Mouse (Mus musculus) ES-E14 (cell line): ENCODE measurements at regions not wholly inside any gene's neighbourhood (a gene's known extent, or its start where the extent isn't known, plus 50 kb on each side); places are given as distances from the start of the nearest gene placed in this dataset.

ENCODE experiments used
- DNase-seq: peaks from one replicate; pipeline ENCODE4 v3.0.0-alpha.2; 2013; ENCODE audit warnings: low read depth, low spot score
- H3K27ac ChIP-seq: 2 replicates; pipeline ENCODE4 v1.5.1; 2012; ENCODE audit warnings: low read depth, mild to moderate bottlenecking, low read length, moderate library complexity, mixed read lengths; ENCODE audit not compliant: poor library complexity, insufficient read depth, severe bottlenecking
- H3K36me3 ChIP-seq: 2 replicates; pipeline ENCODE4 v1.6.1; 2012; ENCODE audit warnings: mild to moderate bottlenecking, low read length, moderate library complexity, mixed read lengths; ENCODE audit not compliant: control insufficient read depth, poor library complexity, insufficient read depth, severe bottlenecking
- H3K4me1 ChIP-seq, 2 experiments: fragments of 150-350 bp in 1 of 2; sonication (generic) in 1 of 2; 2 replicates each; pipeline ENCODE4 v1.6.1; 2012; ENCODE audit warnings: low read length in 2 of 2, mild to moderate bottlenecking in 1 of 2, mixed read lengths in 1 of 2; ENCODE audit not compliant: control insufficient read depth in 2 of 2, insufficient read depth in 2 of 2, poor library complexity in 1 of 2
- H3K4me3 ChIP-seq, 2 experiments: fragments of 150-350 bp in 1 of 2; sonication (generic) in 1 of 2; 2 replicates each; pipeline ENCODE4 v1.5.1; 2012; ENCODE audit warnings: low read length in 2 of 2, low read depth in 1 of 2, mild to moderate bottlenecking in 1 of 2, mixed read lengths in 1 of 2; ENCODE audit not compliant: insufficient read depth in 1 of 2, poor library complexity in 1 of 2, severe bottlenecking in 1 of 2
- H3K9ac ChIP-seq: 2 replicates; pipeline ENCODE4 v1.6.1; 2012; ENCODE audit warnings: low read depth, mild to moderate bottlenecking, low read length, mixed read lengths; ENCODE audit not compliant: poor library complexity, insufficient read depth, severe bottlenecking
- H3K9me3 ChIP-seq: fragments of 150-350 bp; sonication (generic); 2 replicates; pipeline ENCODE4 v1.6.1; 2012; ENCODE audit warnings: low read depth, mild to moderate bottlenecking, low read length; ENCODE audit not compliant: control insufficient read depth, insufficient read depth
- CHD2 ChIP-seq: IDR thresholded peaks from 2 replicates; pipeline ENCODE4 v1.6.1; 2014; ENCODE audit warnings: mild to moderate bottlenecking, low read depth, low read length, inconsistent platforms
- HCFC1 ChIP-seq: IDR thresholded peaks from 2 replicates; pipeline ENCODE4 v1.6.1; 2012; ENCODE audit warnings: low read length, inconsistent platforms, borderline replicate concordance; ENCODE audit not compliant: insufficient read depth
- MAFK ChIP-seq: IDR thresholded peaks from 2 replicates; pipeline ENCODE4 v1.6.1; 2014; ENCODE audit warnings: mild to moderate bottlenecking, low read depth, low read length, inconsistent platforms; ENCODE audit not compliant: insufficient read depth
- ZC3H11A ChIP-seq: IDR thresholded peaks from 2 replicates; pipeline ENCODE4 v1.6.1; 2012; ENCODE audit warnings: low read depth, mild to moderate bottlenecking, inconsistent platforms, low read length, borderline replicate concordance
- ZNF384 ChIP-seq: IDR thresholded peaks from 2 replicates; pipeline ENCODE4 v1.6.1; 2012; ENCODE audit warnings: low read depth, low read length, inconsistent platforms
- in situ Hi-C, 2 experiments: fragments of 600-800 bp; cut with MboI; formaldehyde crosslinking; loops; one replicate each; pipeline ENCODE4 v1.15.1; 2025; ENCODE audit warnings: low sequenced_read_pairs in 2 of 2, inconsistent platforms in 1 of 2; ENCODE audit not compliant: unreplicated experiment in 2 of 2

DNA sequence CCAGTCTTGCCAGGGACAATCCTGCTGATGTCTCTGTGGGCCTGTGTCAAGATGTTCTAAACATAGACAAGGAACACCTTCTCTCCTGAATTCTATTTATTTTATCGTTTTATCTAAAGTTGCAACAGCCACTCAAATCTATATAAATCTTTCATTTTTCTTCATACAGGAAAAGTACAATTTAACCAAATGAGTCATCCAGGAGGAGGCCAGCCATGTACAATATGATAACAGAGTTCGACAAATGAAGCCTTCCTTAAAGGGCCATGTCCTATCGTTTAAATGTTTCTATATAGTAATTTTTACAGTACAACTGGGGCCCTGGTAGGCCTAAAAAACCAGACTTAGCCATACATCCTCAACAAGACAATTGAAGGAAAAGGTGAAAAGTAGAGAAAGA, 154.8 kb downstream of the Thbs2 start:
- H3K4me3 ChIP-seq = no peak overlapping the region
- H3K9me3 ChIP-seq = no peaks in the 10 kb centered on the region
- no peaks in the 10 kb centered on the region for H3K36me3 ChIP-seq
- no peak for TF ChIP-seq ZNF384
- TF ChIP-seq HCFC1 = no peak
- no peak for TF ChIP-seq MAFK
- TF ChIP-seq CHD2 = no peak
- no peak for TF ChIP-seq ZC3H11A
- no peak overlapping the region for H3K9ac ChIP-seq
- no peak for DNase-seq
- H3K27ac ChIP-seq = no peak overlapping the region
- in situ Hi-C loops = loop anchor here in 1 of 2 experiments (10.0 kb wide), 1 partner anchor 366 kb away; no protein-coding TSS in a partner anchor
- no peaks in the 10 kb centered on the region for H3K4me1 ChIP-seq

DNA sequence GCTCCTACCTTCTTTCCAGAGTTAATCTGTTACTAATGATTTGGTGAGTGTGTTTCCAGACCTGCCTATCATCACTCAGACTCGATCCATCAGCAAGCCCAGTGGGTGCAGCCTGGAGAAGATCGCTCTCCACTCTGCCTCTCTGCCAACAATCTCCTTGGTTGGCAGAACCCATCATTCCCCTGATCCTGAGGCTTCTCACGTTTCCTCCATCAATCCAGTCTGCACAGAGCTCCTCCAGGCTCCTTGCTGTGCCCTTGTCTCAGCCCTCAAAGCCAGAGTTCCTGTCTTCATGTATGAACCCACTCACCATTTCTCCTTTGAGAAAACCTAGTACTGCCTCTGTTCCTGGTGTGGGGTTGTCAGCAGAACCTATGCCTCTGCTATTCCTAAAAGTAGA, 155.5 kb downstream of the Thbs2 start:
- Histone ChIP-seq H3K36me3 (no peaks in the 10 kb centered on the region), H3K27ac (no peak overlapping the region), H3K4me3 (no peak overlapping the region), H3K9ac (no peak overlapping the region), H3K9me3 (no peaks in the 10 kb centered on the region), H3K4me1 (no peaks in the 10 kb centered on the region)
- no peak for DNase-seq
- in situ Hi-C loops = loop anchor here in 1 of 2 experiments (10.0 kb wide), 1 partner anchor 366 kb away; no protein-coding TSS in a partner anchor
- no peak for TF ChIP-seq HCFC1
- TF ChIP-seq MAFK = no peak
- no peak for TF ChIP-seq ZNF384

DNA sequence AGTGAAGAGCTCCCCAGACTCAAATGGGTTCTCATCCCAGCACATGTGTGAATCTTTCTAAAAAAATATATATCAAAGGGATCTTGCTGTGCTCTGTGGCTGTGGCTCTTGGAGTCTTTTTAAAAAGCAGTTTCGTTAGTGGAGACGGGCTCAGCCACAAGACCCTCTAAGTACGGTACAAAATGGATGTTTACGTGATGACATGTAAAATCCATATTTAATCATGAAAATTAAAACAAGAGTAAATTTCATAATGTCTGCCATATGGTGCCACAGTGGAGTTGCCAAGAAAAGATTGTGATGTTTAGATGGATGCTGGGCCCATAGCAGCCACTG, 161.1 kb downstream of the Thbs2 start:
- Histone ChIP-seq H3K27ac (no peak overlapping the region), H3K4me1 (no peaks in the 10 kb centered on the region), H3K36me3 (no peaks in the 10 kb centered on the region), H3K9me3 (no peaks in the 10 kb centered on the region), H3K4me3 (no peak overlapping the region), H3K9ac (no peak overlapping the region)
- in situ Hi-C loops = loop anchor here in 1 of 2 experiments (10.0 kb wide), 1 partner anchor 372 kb away; no protein-coding TSS in a partner anchor
- no peak for DNase-seq
- no peak for TF ChIP-seq ZNF384
- TF ChIP-seq MAFK = no peak
- no peak for TF ChIP-seq ZC3H11A
- no peak for TF ChIP-seq HCFC1
- TF ChIP-seq CHD2 = no peak

DNA sequence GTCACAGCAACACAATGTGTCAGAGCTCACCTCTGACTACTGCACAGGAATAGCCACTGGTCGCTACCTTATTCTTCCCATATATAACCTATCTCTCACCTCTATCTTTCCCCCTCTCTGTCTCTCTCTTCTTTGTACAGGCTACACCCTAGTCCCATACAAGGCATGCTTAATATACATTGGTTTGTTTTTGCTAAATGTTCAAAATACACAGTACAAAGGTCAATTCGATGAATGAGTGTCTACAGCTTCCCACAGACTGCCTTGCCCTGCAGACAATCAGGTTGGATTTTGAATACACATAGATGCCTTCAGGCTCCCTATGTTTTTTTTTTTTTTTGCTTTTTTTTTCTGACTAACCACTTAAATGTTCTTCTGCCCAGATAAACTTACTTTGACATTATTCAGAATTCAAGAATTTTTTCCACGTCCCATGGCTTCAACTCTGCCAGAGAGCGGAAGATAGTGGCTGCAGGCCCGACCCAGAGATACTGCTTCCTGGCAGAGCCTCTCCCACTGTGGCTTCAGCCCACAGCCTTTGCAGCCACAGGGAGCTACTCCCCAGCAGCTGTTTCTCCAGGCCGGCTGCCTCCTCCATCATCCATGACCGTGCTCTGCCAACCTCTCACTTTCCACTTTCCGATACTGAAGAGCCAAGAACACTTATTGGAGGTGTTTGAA, 161.6 kb downstream of the Thbs2 start:
- H3K4me1 ChIP-seq = no peaks in the 10 kb centered on the region
- no peak overlapping the region for H3K4me3 ChIP-seq
- no peaks in the 10 kb centered on the region for H3K36me3 ChIP-seq
- in situ Hi-C loops = loop anchor here in 1 of 2 experiments (10.0 kb wide), 1 partner anchor 372 kb away; no protein-coding TSS in a partner anchor
- H3K9me3 ChIP-seq = no peaks in the 10 kb centered on the region
- H3K9ac ChIP-seq = no peak overlapping the region
- no peak for TF ChIP-seq ZNF384
- TF ChIP-seq HCFC1 = no peak
- TF ChIP-seq MAFK = no peak
- TF ChIP-seq CHD2 = no peak
- TF ChIP-seq ZC3H11A = no peak
- DNase-seq = no peak
- no peak overlapping the region for H3K27ac ChIP-seq

DNA sequence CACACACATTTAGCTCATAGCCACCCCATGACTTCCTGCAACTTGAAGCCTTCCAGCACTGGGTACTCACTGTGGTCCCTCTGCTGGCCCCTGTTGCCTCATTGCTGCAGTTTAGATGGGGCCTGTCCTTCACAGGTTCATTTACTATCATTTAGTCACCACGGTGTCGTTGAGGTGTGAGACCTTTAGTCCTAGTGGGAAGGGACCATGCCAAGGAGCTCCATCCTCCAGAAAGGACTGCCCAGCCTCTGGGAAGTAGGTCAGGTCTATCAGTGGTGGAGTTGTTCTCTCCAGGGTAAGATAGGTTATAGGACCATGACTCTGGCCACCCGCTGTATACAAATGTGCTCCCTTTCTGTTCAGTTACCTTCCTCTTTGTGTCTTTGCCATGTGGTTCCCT, 162.2 kb downstream of the Thbs2 start:
- Histone ChIP-seq H3K27ac (no peak overlapping the region), H3K4me3 (no peak overlapping the region), H3K9ac (no peak overlapping the region), H3K36me3 (no peaks in the 10 kb centered on the region), H3K4me1 (no peaks in the 10 kb centered on the region), H3K9me3 (no peaks in the 10 kb centered on the region)
- in situ Hi-C loops = loop anchor here in 1 of 2 experiments (10.0 kb wide), 1 partner anchor 373 kb away; no protein-coding TSS in a partner anchor
- no peak for TF ChIP-seq ZC3H11A
- TF ChIP-seq ZNF384 = no peak
- no peak for TF ChIP-seq HCFC1
- no peak for TF ChIP-seq MAFK
- no peak for TF ChIP-seq CHD2
- no peak for DNase-seq
